Mouse (Mus musculus): Measurements from ENCODE around the gene Cox7a1.
"Not testable (repeated sequence)": the region's sequence is repeated elsewhere in the genome, so short reads cannot be mapped to it uniquely, and the experiment has no call there.

Cox7a1 gene

GRCm38 (mm10) chr7:30183879-30184289 is at the start of gene Cox7a1:
TSS of gene Cox7a1 (plus strand) at chr7:30184144.
- DNase-seq (ENCODE audit: low spot score in 2 of 2) = peak; percentile 63 to 64

GRCm38 (mm10) chr7:30136826-30137225 is 47.1 kb upstream of the Cox7a1 start:
- DNase-seq (ENCODE audit: low spot score in 2 of 2) = no peak

- no peak for DNase-seq (ENCODE audit: low spot score in 2 of 2)
Measured at GRCm38 (mm10) chr7:30143170-30143554, 40.8 kb upstream of the Cox7a1 start.

- DNase-seq (ENCODE audit: low spot score in 2 of 2) = peak; percentile 67 to 73
Measured at GRCm38 (mm10) chr7:30143555-30144209, 40.3 kb upstream of the Cox7a1 start.

- DNase-seq (ENCODE audit: low spot score in 2 of 2) = no peak
Measured at GRCm38 (mm10) chr7:30147011-30147410, 36.9 kb upstream of the Cox7a1 start.

- DNase-seq (ENCODE audit: low spot score in 2 of 2) = no peak
Measured at GRCm38 (mm10) chr7:30154040-30154439, 29.9 kb upstream of the Cox7a1 start.

GRCm38 (mm10) chr7:30155507-30155906 is 28.4 kb upstream of the Cox7a1 start:
- no peak for DNase-seq (ENCODE audit: low spot score in 2 of 2)

- DNase-seq (ENCODE audit: low spot score in 2 of 2) = no peak
Measured at GRCm38 (mm10) chr7:30163113-30163512, 20.8 kb upstream of the Cox7a1 start.

GRCm38 (mm10) chr7:30164745-30165144 is 19.2 kb upstream of the Cox7a1 start:
- no peak for DNase-seq (ENCODE audit: low spot score in 2 of 2)

- DNase-seq (ENCODE audit: low spot score in 2 of 2) = no peak
Measured at GRCm38 (mm10) chr7:30168914-30169582, 14.9 kb upstream of the Cox7a1 start.

GRCm38 (mm10) chr7:30169583-30170282 is 14.2 kb upstream of the Cox7a1 start, which contains the start of gene Zfp146:
TSS of gene Zfp146 (minus strand) at chr7:30169750.
- DNase-seq (ENCODE audit: low spot score in 2 of 2) = peak; percentile 85 to 88

GRCm38 (mm10) chr7:30170283-30170951 is 13.5 kb upstream of the Cox7a1 start:
- DNase-seq (ENCODE audit: low spot score in 2 of 2) = no peak

GRCm38 (mm10) chr7:30176474-30176873 is 7.5 kb upstream of the Cox7a1 start:
- no peak for DNase-seq (ENCODE audit: low spot score in 2 of 2)

- DNase-seq (ENCODE audit: low spot score in 2 of 2) = no peak
Measured at GRCm38 (mm10) chr7:30178256-30178655, 5.7 kb upstream of the Cox7a1 start.

- DNase-seq (ENCODE audit: low spot score in 2 of 2) = peak in 1 of 2 experiments; percentile 67
Measured at GRCm38 (mm10) chr7:30181308-30181707, 2.6 kb upstream of the Cox7a1 start.

GRCm38 (mm10) chr7:30181929-30182328 is 2.0 kb upstream of the Cox7a1 start:
- not testable (repeated sequence) for DNase-seq (ENCODE audit: low spot score in 2 of 2)

- not testable (repeated sequence) for DNase-seq (ENCODE audit: low spot score in 2 of 2)
Measured at GRCm38 (mm10) chr7:30183189-30183588, 755 bp upstream of the Cox7a1 start.

GRCm38 (mm10) chr7:30184641-30185348 is 851 bp downstream of the Cox7a1 start:
- no peak for DNase-seq (ENCODE audit: low spot score in 2 of 2)

GRCm38 (mm10) chr7:30188344-30189115 is 4.6 kb downstream of the Cox7a1 start:
- DNase-seq (ENCODE audit: low spot score in 2 of 2) = no peak

GRCm38 (mm10) chr7:30189116-30189491 is 5.2 kb downstream of the Cox7a1 start:
- DNase-seq (ENCODE audit: low spot score in 2 of 2) = no peak

GRCm38 (mm10) chr7:30192088-30192487 is 8.1 kb downstream of the Cox7a1 start:
- no peak for DNase-seq (ENCODE audit: low spot score in 2 of 2)
